Mouse (Mus musculus): ENCODE measurements at regions not wholly inside any gene's neighbourhood (a gene's known extent, or its start where the extent isn't known, plus 50 kb on each side); places are given as distances from the start of the nearest gene placed in this dataset.

DNA sequence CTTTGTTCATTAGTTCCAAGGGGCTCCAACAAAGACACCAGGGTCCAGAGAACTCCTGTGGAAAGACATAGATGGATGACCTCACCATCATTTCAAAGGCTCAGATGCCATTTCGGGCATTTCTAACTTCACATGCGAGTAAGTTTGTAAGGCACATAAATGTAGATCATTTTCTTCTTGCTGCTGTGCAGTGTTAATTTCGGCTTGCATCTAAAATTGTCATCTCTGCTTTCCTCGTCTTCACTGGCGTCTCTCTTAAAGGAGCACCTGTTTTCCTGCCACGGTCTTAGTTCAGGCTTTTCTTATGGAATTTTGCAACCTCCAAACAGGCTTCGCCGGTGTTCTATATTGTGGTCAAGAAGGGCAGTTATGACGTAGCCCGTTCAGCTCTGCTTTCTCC, 280.6 kb upstream of the Prickle1 start:
- Histone ChIP-seq H3K9me3 (replicated peaks; ENCODE audit: insufficient read depth, low read length) (no peaks in the 10 kb centered on the region), H3K79me2 (ENCODE audit: control insufficient read depth, insufficient read depth, low read length, poor library complexity) (no peaks in the 10 kb centered on the region), H3K4me1 (ENCODE audit: control insufficient read depth in 1 of 2, insufficient read depth in 2 of 2, low read length in 2 of 2) (no peaks in the 10 kb centered on the region), H3K4me3 (ENCODE audit: control insufficient read depth in 1 of 2, insufficient read depth in 1 of 2, low read depth in 2 of 2, low read length in 2 of 2) (no peak overlapping the region), H3K27me3 (ENCODE audit: control insufficient read depth in 1 of 2, insufficient read depth in 2 of 2, low read length in 2 of 2) (no peaks in the 10 kb centered on the region), H3K27ac (ENCODE audit: control insufficient read depth, low read depth, low read length) (no peak overlapping the region), H3K9ac (ENCODE audit: control insufficient read depth, low read depth, low read length, poor library complexity, severe bottlenecking) (no peak overlapping the region), H3K36me3 (ENCODE audit: control insufficient read depth in 1 of 2, insufficient read depth in 2 of 2, low read length in 2 of 2) (no peaks in the 10 kb centered on the region)
- TF ChIP-seq USF2 (IDR thresholded peaks at IDR 0.05; ENCODE audit: borderline replicate concordance in 1 of 2, insufficient read depth in 1 of 2, low read depth in 1 of 2, low read length in 2 of 2) (no peak), ZKSCAN1 (IDR thresholded peaks at IDR 0.05; ENCODE audit: low read depth, low read length) (no peak)
- no peak for DNase-seq (ENCODE audit: low read depth, low spot score)

DNA sequence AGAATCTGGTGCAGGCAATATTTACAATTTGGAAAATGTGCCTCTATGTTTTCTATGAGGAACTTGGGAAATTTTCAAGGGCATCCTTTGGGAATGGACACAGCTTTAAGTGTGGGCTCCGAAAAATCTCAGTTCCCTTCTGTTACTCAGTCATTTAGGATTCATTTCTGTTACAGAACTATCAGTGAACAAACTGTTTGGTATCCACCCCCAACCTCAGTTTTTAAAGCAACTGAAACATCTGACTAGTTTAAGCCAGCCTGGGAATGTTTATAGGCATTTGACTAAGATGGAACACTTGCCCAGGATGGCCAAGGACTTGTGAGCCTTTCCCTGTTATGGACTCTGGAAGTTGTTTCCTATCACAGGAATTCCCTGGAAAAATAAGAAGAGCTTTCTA, 280.0 kb upstream of the Prickle1 start:
- H3K27me3 ChIP-seq (ENCODE audit: control insufficient read depth in 1 of 2, insufficient read depth in 2 of 2, low read length in 2 of 2) = no peaks in the 10 kb centered on the region
- DNase-seq (ENCODE audit: low read depth, low spot score) = no peak
- no peaks in the 10 kb centered on the region for H3K36me3 ChIP-seq (ENCODE audit: control insufficient read depth in 1 of 2, insufficient read depth in 2 of 2, low read length in 2 of 2)
- no peaks in the 10 kb centered on the region for H3K79me2 ChIP-seq (ENCODE audit: control insufficient read depth, insufficient read depth, low read length, poor library complexity)
- H3K4me3 ChIP-seq (ENCODE audit: control insufficient read depth in 1 of 2, insufficient read depth in 1 of 2, low read depth in 2 of 2, low read length in 2 of 2) = no peak overlapping the region
- H3K9me3 ChIP-seq (replicated peaks; ENCODE audit: insufficient read depth, low read length) = no peaks in the 10 kb centered on the region
- no peak overlapping the region for H3K9ac ChIP-seq (ENCODE audit: control insufficient read depth, low read depth, low read length, poor library complexity, severe bottlenecking)
- H3K4me1 ChIP-seq (ENCODE audit: control insufficient read depth in 1 of 2, insufficient read depth in 2 of 2, low read length in 2 of 2) = no peaks in the 10 kb centered on the region
- TF ChIP-seq NRF1 (IDR thresholded peaks at IDR 0.05; ENCODE audit: insufficient read depth, low read depth, low read length, poor library complexity, severe bottlenecking) (no peak), BHLHE40 (IDR thresholded peaks at IDR 0.05; ENCODE audit: borderline replicate concordance, low read depth, low read length) (no peak), CTCF (IDR thresholded peaks at IDR 0.05 in 2 of 3, conservative IDR thresholded peaks at IDR 0.05 in 1 of 3; ENCODE audit: control insufficient read depth in 1 of 3, insufficient read depth in 1 of 3, low read depth in 2 of 3, low read length in 3 of 3, poor library complexity in 1 of 3, severe bottlenecking in 1 of 3) (no peak), MYB (IDR thresholded peaks at IDR 0.05; ENCODE audit: low read depth, low read length) (no peak), RCOR1 (IDR thresholded peaks at IDR 0.05; ENCODE audit: low read depth, low read length) (no peak), SIN3A (IDR thresholded peaks at IDR 0.05; ENCODE audit: low read length) (no peak), MAFK (IDR thresholded peaks at IDR 0.05; ENCODE audit: borderline replicate concordance, low read depth, low read length) (no peak), CHD2 (IDR thresholded peaks at IDR 0.05; ENCODE audit: low read length) (no peak), ZMIZ1 (IDR thresholded peaks at IDR 0.05; ENCODE audit: low read depth, low read length) (no peak), KAT2A (conservative IDR thresholded peaks at IDR 0.05; ENCODE audit: low read depth, low read length) (no peak), EP300 (IDR thresholded peaks at IDR 0.05; ENCODE audit: low read depth in 1 of 2, low read length in 2 of 2) (no peak), GATA1 (IDR thresholded peaks at IDR 0.05; ENCODE audit: low read depth, low read length) (no peak), ETS1 (IDR thresholded peaks at IDR 0.05; ENCODE audit: low read depth, low read length) (no peak)
- H3K27ac ChIP-seq (ENCODE audit: control insufficient read depth, low read depth, low read length) = no peak overlapping the region

DNA sequence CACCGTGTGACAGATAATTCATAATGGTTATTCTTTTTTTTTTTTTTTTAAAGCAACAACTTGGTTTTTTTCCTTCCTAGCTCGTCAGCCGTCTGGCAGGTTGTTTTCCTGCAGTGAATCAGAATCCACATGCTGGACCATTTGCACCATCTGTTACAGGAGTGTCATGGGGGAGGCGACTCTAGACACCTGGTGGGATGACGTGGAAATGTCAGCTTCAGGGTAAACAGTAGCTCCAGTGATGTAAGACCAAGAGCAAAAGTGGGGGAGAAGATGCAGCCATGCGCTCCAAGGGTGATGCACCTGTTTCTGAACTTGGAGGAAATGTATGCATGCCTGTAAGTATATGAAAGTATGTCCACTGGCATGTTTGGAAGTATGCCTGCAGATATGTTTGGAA, 278.5 kb upstream of the Prickle1 start:
- no peaks in the 10 kb centered on the region for H3K4me1 ChIP-seq (ENCODE audit: control insufficient read depth in 1 of 2, insufficient read depth in 2 of 2, low read length in 2 of 2)
- H3K9me3 ChIP-seq (replicated peaks; ENCODE audit: insufficient read depth, low read length) = no peaks in the 10 kb centered on the region
- no peak overlapping the region for H3K27ac ChIP-seq (ENCODE audit: control insufficient read depth, low read depth, low read length)
- no peak for DNase-seq (ENCODE audit: low read depth, low spot score)
- H3K36me3 ChIP-seq (ENCODE audit: control insufficient read depth in 1 of 2, insufficient read depth in 2 of 2, low read length in 2 of 2) = no peaks in the 10 kb centered on the region
- no peaks in the 10 kb centered on the region for H3K27me3 ChIP-seq (ENCODE audit: control insufficient read depth in 1 of 2, insufficient read depth in 2 of 2, low read length in 2 of 2)
- no peak for TF ChIP-seq USF2 (IDR thresholded peaks at IDR 0.05; ENCODE audit: borderline replicate concordance in 1 of 2, insufficient read depth in 1 of 2, low read depth in 1 of 2, low read length in 2 of 2)
- TF ChIP-seq CHD2 (IDR thresholded peaks at IDR 0.05; ENCODE audit: low read length) = no peak
- no peak for TF ChIP-seq POLR2AphosphoS5 (IDR thresholded peaks at IDR 0.05; ENCODE audit: borderline replicate concordance, low read depth, low read length)
- TF ChIP-seq NELFE (IDR thresholded peaks at IDR 0.05; ENCODE audit: low read depth, low read length) = no peak
- TF ChIP-seq MEF2A (IDR thresholded peaks at IDR 0.05; ENCODE audit: extremely low read depth, insufficient replicate concordance, low read depth, low read length, poor library complexity, severe bottlenecking) = no peak
- no peak for TF ChIP-seq HCFC1 (IDR thresholded peaks at IDR 0.05; ENCODE audit: low read depth, low read length)
- no peak for TF ChIP-seq EP300 (IDR thresholded peaks at IDR 0.05; ENCODE audit: low read depth in 1 of 2, low read length in 2 of 2)
- TF ChIP-seq ETS1 (IDR thresholded peaks at IDR 0.05; ENCODE audit: low read depth, low read length) = no peak
- no peaks in the 10 kb centered on the region for H3K79me2 ChIP-seq (ENCODE audit: control insufficient read depth, insufficient read depth, low read length, poor library complexity)
- no peak overlapping the region for H3K9ac ChIP-seq (ENCODE audit: control insufficient read depth, low read depth, low read length, poor library complexity, severe bottlenecking)
- no peak overlapping the region for H3K4me3 ChIP-seq (ENCODE audit: control insufficient read depth in 1 of 2, insufficient read depth in 1 of 2, low read depth in 2 of 2, low read length in 2 of 2)
